Mouse (Mus musculus): Measurements from ENCODE around the gene Egfl7. TPM values are rescaled to one million over a fixed set of nuclear protein-coding genes. Genes with fewer than 3 reads are reported as not detected.

Gene Egfl7
- polyA plus RNA-seq, 1 experiment from 2014 or later, result 110 TPM

DNA sequence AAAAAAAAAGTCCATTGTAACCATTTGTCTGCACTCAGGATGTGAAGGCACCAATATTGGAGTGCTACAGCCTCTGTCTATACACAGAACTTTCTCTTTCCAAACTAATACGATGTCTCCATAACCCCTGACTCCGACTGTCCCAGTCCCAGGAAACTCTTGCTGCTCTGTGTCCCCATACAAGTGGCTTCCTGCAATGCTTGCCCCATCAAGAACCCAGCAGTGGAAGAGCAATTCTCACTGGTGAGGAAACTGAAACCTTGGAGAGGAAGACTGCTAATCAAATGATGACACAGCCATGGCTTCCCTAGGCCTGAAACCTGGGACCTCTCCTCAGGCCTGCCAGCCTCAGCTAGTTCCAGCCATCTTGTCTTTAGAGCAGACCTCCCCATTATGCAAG is 18.0 kb downstream of the Egfl7 start:
- H3K9ac ChIP-seq (ENCODE audit: low read depth, low read length), result no peak overlapping the region
- WGBS, result 88% methylated on average over 2 of the region's 2 CpGs
- no peak overlapping the region for H3K4me2 ChIP-seq (ENCODE audit: low read depth, low read length)
- peaks cover 14% of the 10 kb centered on the region; the same call in 1 of the 2 replicates for H3K36me3 ChIP-seq (ENCODE audit: control insufficient read depth, insufficient read depth, low read length)
- H3K9me3 ChIP-seq (ENCODE audit: control insufficient read depth, low read length), result no peaks in the 10 kb centered on the region
- no peaks in the 10 kb centered on the region for H3K4me1 ChIP-seq (ENCODE audit: control insufficient read depth, insufficient read depth, low read length)
- no peak overlapping the region for H3K27ac ChIP-seq (replicated peaks; ENCODE audit: low read depth, low read length)
- no peak for DNase-seq (ENCODE audit: low spot score)
- ATAC-seq (ENCODE audit: low read depth), result no peak
- no peaks in the 10 kb centered on the region for H3K27me3 ChIP-seq (replicated peaks; ENCODE audit: control insufficient read depth, insufficient read depth, low read length)
- H3K4me3 ChIP-seq (ENCODE audit: low read depth, low read length), result no peak overlapping the region

DNA sequence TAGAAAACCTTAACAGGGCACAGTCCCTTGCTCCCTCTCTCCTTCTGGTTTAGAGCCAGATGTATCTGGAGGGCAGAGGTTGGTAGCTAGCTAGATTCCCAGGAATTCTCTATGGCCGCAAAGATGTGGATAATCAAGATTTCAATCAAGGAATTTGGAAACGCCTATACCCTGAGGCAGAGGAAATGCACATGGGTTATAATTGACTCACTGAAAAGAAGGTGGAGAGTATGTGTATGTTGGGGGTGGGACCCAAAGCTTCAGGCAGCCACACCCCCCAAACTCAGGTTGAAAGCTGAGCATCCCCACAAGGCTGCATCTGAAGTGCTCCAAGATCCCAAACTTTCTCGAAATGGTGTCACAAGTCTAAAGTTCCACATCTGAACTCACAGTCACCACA is 18.6 kb downstream of the Egfl7 start:
- WGBS, result 62% methylated on average over 3 of the region's 3 CpGs

DNA sequence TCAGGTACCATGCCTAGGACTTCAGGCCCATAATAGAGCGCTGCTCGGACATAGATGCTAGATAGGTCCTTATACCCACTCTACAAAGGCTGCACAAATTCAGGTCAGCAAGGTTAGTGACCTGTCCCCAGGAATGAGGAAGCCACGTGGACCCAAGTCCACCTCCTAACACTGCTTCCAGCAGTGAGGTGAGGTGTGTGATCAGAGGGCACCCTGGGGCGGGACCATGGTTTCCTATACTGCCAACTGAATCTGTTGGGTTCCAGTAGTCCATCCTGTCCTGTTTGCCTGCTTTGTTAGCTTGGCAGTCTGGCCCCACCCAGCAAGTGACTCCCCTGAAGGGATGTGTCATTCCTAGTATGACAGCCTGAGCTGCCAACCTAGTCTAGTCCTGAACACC is 20.2 kb downstream of the Egfl7 start:
- H3K4me1 ChIP-seq (ENCODE audit: control insufficient read depth, insufficient read depth, low read length), result no peaks in the 10 kb centered on the region
- no peaks in the 10 kb centered on the region for H3K9me3 ChIP-seq (ENCODE audit: control insufficient read depth, low read length)
- H3K36me3 ChIP-seq (ENCODE audit: control insufficient read depth, insufficient read depth, low read length), result peaks cover 5% of the 10 kb centered on the region; the same call in 1 of the 2 replicates
- DNase-seq (ENCODE audit: low spot score) (no peak), ATAC-seq (ENCODE audit: low read depth) (no peak)
- no peaks in the 10 kb centered on the region for H3K27me3 ChIP-seq (replicated peaks; ENCODE audit: control insufficient read depth, insufficient read depth, low read length)
- H3K9ac ChIP-seq (ENCODE audit: low read depth, low read length), result no peak overlapping the region
- no peak overlapping the region for H3K4me3 ChIP-seq (ENCODE audit: low read depth, low read length)
- no peak overlapping the region for H3K4me2 ChIP-seq (ENCODE audit: low read depth, low read length)
- WGBS, result 92% methylated on average over 4 of the region's 4 CpGs
- no peak overlapping the region for H3K27ac ChIP-seq (replicated peaks; ENCODE audit: low read depth, low read length)

More for the DNA sequence above, 18.6 kb downstream of the Egfl7 start:
- Histone ChIP-seq H3K9me3 (ENCODE audit: control insufficient read depth, low read length) (no peaks in the 10 kb centered on the region), H3K4me3 (ENCODE audit: low read depth, low read length) (no peak overlapping the region), H3K27ac (replicated peaks; ENCODE audit: low read depth, low read length) (no peak overlapping the region), H3K27me3 (replicated peaks; ENCODE audit: control insufficient read depth, insufficient read depth, low read length) (no peaks in the 10 kb centered on the region), H3K36me3 (ENCODE audit: control insufficient read depth, insufficient read depth, low read length) (peaks cover 10% of the 10 kb centered on the region; the same call in 1 of the 2 replicates), H3K9ac (ENCODE audit: low read depth, low read length) (no peak overlapping the region), H3K4me1 (ENCODE audit: control insufficient read depth, insufficient read depth, low read length) (no peaks in the 10 kb centered on the region), H3K4me2 (ENCODE audit: low read depth, low read length) (no peak overlapping the region)
- no peak for ATAC-seq (ENCODE audit: low read depth)
- DNase-seq (ENCODE audit: low spot score), result no peak

DNA sequence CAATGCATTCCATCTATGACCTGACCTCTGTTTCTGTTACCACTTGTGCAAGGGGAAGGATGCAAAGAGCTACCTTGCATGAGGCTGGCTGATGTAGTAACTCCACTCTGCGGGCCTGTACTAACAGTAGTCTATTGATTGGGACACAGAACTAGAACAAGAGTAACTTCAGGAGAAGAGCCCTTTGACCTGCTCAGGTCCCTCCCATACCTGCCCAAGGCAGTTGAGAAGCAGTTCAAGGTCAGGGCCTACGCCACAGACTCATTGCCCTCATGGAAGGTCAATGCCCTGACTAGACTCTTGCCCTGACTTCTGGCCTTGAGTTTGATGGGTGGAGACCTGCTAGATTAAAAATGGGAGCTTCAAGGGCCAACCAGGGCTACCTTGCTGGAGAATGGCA is 20.9 kb downstream of the Egfl7 start:
- WGBS, result 88% methylated on average over 2 of the region's 2 CpGs
- ATAC-seq (ENCODE audit: low read depth), result no peak

GRCm38 (mm10) chr2:26601595-26601994 is 21.8 kb downstream of the Egfl7 start:
- Histone ChIP-seq H3K4me1 (ENCODE audit: control insufficient read depth, insufficient read depth, low read length) (no peaks in the 10 kb centered on the region), H3K27ac (replicated peaks; ENCODE audit: low read depth, low read length) (no peak overlapping the region), H3K9ac (ENCODE audit: low read depth, low read length) (no peak overlapping the region), H3K9me3 (ENCODE audit: control insufficient read depth, low read length) (no peaks in the 10 kb centered on the region), H3K36me3 (ENCODE audit: control insufficient read depth, insufficient read depth, low read length) (no peaks in the 10 kb centered on the region), H3K27me3 (replicated peaks; ENCODE audit: control insufficient read depth, insufficient read depth, low read length) (no peaks in the 10 kb centered on the region), H3K4me2 (ENCODE audit: low read depth, low read length) (no peak overlapping the region), H3K4me3 (ENCODE audit: low read depth, low read length) (no peak overlapping the region)
- DNase-seq (ENCODE audit: low spot score) (no peak), ATAC-seq (ENCODE audit: low read depth) (no peak)
- 89% methylated on average over 1 of the region's 1 CpGs for WGBS

More for the DNA sequence above, 20.9 kb downstream of the Egfl7 start:
- DNase-seq (ENCODE audit: low spot score), result no peak
- Histone ChIP-seq H3K4me1 (ENCODE audit: control insufficient read depth, insufficient read depth, low read length) (no peaks in the 10 kb centered on the region), H3K27ac (replicated peaks; ENCODE audit: low read depth, low read length) (no peak overlapping the region), H3K4me2 (ENCODE audit: low read depth, low read length) (no peak overlapping the region), H3K9ac (ENCODE audit: low read depth, low read length) (no peak overlapping the region), H3K36me3 (ENCODE audit: control insufficient read depth, insufficient read depth, low read length) (no peaks in the 10 kb centered on the region; the same call in 1 of the 2 replicates), H3K4me3 (ENCODE audit: low read depth, low read length) (no peak overlapping the region), H3K9me3 (ENCODE audit: control insufficient read depth, low read length) (no peaks in the 10 kb centered on the region), H3K27me3 (replicated peaks; ENCODE audit: control insufficient read depth, insufficient read depth, low read length) (no peaks in the 10 kb centered on the region)

GRCm38 (mm10) chr2:26602631-26603030 is 22.8 kb downstream of the Egfl7 start:
- no peak overlapping the region for H3K27ac ChIP-seq (replicated peaks; ENCODE audit: low read depth, low read length)
- no peak overlapping the region for H3K9ac ChIP-seq (ENCODE audit: low read depth, low read length)
- DNase-seq (ENCODE audit: low spot score) (no peak), ATAC-seq (ENCODE audit: low read depth) (no peak)
- WGBS, result 82% methylated on average over 5 of the region's 5 CpGs
- H3K27me3 ChIP-seq (replicated peaks; ENCODE audit: control insufficient read depth, insufficient read depth, low read length), result no peaks in the 10 kb centered on the region
- H3K4me1 ChIP-seq (ENCODE audit: control insufficient read depth, insufficient read depth, low read length), result peaks cover 8% of the 10 kb centered on the region
- peak overlapping the region; percentile 76 for H3K4me3 ChIP-seq (ENCODE audit: low read depth, low read length)
- peak overlapping the region; percentile 86; the same call in 1 of the 2 replicates for H3K4me2 ChIP-seq (ENCODE audit: low read depth, low read length)
- H3K9me3 ChIP-seq (ENCODE audit: control insufficient read depth, low read length), result no peaks in the 10 kb centered on the region
- H3K36me3 ChIP-seq (ENCODE audit: control insufficient read depth, insufficient read depth, low read length), result no peaks in the 10 kb centered on the region

DNA sequence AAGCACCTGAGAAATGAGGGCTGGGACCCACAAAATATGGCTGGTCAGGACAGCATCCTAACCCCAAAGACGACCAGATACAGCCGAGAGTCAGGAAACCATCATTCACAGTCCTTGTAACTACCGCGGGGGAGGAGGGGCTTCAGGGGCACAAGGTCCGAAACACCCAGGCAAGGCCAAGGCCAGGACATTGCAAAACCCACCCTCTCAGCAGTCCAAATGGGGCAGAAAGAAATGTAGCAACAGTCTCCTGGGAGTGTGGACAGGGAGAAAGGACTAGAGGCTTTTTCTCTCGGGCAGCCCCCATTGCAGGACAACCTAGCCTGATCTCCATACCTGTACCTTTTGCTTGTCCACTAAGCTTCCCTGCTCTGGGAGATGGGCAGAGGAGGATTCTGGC is 23.3 kb downstream of the Egfl7 start:
- 12% methylated on average over 6 of the region's 6 CpGs for WGBS
- Histone ChIP-seq H3K9me3 (ENCODE audit: control insufficient read depth, low read length) (no peaks in the 10 kb centered on the region), H3K4me3 (ENCODE audit: low read depth, low read length) (peak overlapping the region; percentile 76), H3K27me3 (replicated peaks; ENCODE audit: control insufficient read depth, insufficient read depth, low read length) (no peaks in the 10 kb centered on the region), H3K9ac (ENCODE audit: low read depth, low read length) (peak overlapping the region; percentile 82), H3K27ac (replicated peaks; ENCODE audit: low read depth, low read length) (0 out of 2 replicates have a peak overlapping the region, but pooled peaks have one; percentile 67), H3K4me2 (ENCODE audit: low read depth, low read length) (peak overlapping the region; percentile 86), H3K36me3 (ENCODE audit: control insufficient read depth, insufficient read depth, low read length) (no peaks in the 10 kb centered on the region), H3K4me1 (ENCODE audit: control insufficient read depth, insufficient read depth, low read length) (peaks cover 8% of the 10 kb centered on the region)
- DNase-seq (ENCODE audit: low spot score) (no peak), ATAC-seq (ENCODE audit: low read depth) (no peak)

- DNase-seq (ENCODE audit: low spot score) (peak; percentile 84), ATAC-seq (ENCODE audit: low read depth) (peak; percentile 89)
- Histone ChIP-seq H3K4me3 (ENCODE audit: low read depth, low read length) (peak within 1 kb of the TSS; percentile 76), H3K9me3 (ENCODE audit: control insufficient read depth, low read length) (no peaks in the 10 kb centered on the region), H3K9ac (ENCODE audit: low read depth, low read length) (peak within 1 kb of the TSS; percentile 82), H3K4me2 (ENCODE audit: low read depth, low read length) (peak within 1 kb of the TSS; percentile 86), H3K27me3 (replicated peaks; ENCODE audit: control insufficient read depth, insufficient read depth, low read length) (no peaks in the 10 kb centered on the region), H3K36me3 (ENCODE audit: control insufficient read depth, insufficient read depth, low read length) (no peaks in the 10 kb centered on the region), H3K4me1 (ENCODE audit: control insufficient read depth, insufficient read depth, low read length) (peaks cover 8% of the 10 kb centered on the region), H3K27ac (replicated peaks; ENCODE audit: low read depth, low read length) (peak within 1 kb of the TSS; percentile 67)
- 2% methylated on average over 31 of the region's 103 CpGs for WGBS
These were observed 24.2 kb downstream of the Egfl7 start, which contains the start of gene Agpat2 for GRCm38 (mm10) chr2:26603720-26604671. Gene Agpat2, minus strand, starts transcription at chr2:26604417.

All from embryonic facial prominence, embryonic 14.5 days (tissue).